Mouse (Mus musculus) olfactory bulb, adult 2 months (tissue): Measurements from ENCODE around the gene Hdac5. TPM values are rescaled to one million over a fixed set of nuclear protein-coding genes. Genes with fewer than 3 reads are reported as not detected.

Experiments used
- H3K27ac ChIP-seq: fragments of 200-500 bp; 2 replicates; pipeline ENCODE4 v1.5.1; 2012; ENCODE audit warnings: low read depth, low read length; ENCODE audit not compliant: insufficient read depth
- H3K4me1 ChIP-seq: fragments of 200-500 bp; 2 replicates; pipeline ENCODE4 v1.6.1; 2012; ENCODE audit warnings: low read length; ENCODE audit not compliant: control insufficient read depth, insufficient read depth
- H3K4me3 ChIP-seq: fragments of 200-500 bp; 2 replicates; pipeline ENCODE4 v1.5.1; 2012; ENCODE audit warnings: mild to moderate bottlenecking, low read depth, low read length, moderate library complexity; ENCODE audit not compliant: insufficient read depth
- CTCF ChIP-seq: fragments of 200-500 bp; IDR thresholded peaks from 2 replicates; pipeline ENCODE4 v1.5.1; 2012; ENCODE audit warnings: low read depth, mild to moderate bottlenecking, low read length, moderate library complexity; ENCODE audit not compliant: insufficient read depth
- POLR2A ChIP-seq: fragments of 200-500 bp; IDR thresholded peaks from 2 replicates; pipeline ENCODE4 v1.6.1; 2012; ENCODE audit warnings: mild to moderate bottlenecking, low read depth, low read length, moderate library complexity; ENCODE audit not compliant: insufficient read depth
- WGBS: fragments of 180-500 bp; shearing (Covaris S2); methylation state at CpG from one replicate; pipeline ENCODE4 v1.1.7; 2018; 5-methylcytosine and 5-hydroxymethylcytosine counted together
- polyA plus RNA-seq: library from polyadenylated mRNA; stranded (reverse); fragments of >200 nt; gene quantifications from 2 replicates; pipeline ENCODE4 v1.2.4, GENCODE M21; 2012; ENCODE audit warnings: low replicate concordance; ENCODE audit not compliant: missing spikeins, insufficient read depth, insufficient read length

The Hdac5 gene
- 223 TPM in 1 of 2 replicates, not detected in the other for polyA plus RNA-seq

DNA sequence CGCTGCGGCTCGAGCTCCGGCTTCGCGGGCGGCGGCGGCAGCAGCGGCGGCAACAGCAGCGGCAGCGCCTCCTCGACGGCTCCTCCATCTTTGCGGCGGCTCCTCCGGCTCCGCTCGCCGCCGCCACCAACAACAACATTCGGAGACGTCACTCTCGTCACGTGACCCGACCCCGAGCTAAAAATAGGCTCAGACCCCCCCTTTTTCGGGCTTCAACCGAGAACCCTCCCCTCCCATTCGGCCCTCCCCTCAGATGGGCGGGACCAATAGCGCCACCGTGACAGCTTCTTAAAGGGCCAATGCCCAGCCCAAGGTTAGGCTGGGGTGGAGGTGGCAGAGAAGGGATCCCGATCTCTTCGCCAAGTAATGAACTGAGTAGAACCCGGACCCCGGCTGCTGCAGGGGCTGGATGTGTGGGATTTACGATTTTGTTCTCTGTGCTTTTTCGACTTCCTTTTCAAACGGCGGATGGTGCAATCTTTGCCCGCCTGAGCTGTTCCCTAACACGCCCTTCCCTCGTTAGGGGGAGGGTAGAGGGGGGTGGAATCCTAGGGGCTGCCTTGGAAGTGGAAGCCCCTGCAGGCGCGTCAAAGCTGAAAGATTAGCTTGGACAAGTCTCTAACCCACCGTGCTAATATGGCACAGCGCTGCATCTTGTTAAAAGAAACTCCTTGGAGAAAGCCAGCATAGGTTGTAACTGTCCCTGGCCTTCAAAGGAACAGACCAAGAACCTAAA is at the start of gene Hdac5:
Gene Hdac5 (minus strand): TSS at position 161 of the 736 bp plus-strand sequence.
- WGBS: under 1% methylated on average over 47 of the region's 49 CpGs

DNA sequence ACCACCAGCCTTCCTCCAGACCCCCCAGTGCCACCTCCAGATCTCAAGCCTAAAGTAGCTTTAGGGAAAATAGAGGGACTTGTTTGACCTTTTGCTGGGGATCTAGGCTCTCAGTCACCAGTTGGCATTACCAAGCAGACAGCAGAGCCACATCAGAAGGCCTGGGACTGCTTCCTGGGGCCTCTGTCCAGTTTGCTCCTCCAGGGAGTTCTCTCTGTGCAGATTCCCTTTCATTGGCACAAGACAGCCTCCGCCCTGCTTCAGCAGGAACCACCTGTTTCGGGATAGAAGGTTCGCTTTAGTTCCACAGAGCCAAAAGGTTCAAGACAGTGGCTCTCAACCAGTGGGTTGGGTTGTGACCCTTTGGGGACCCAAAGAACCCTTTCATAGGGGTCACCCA is 49.6 kb upstream of the Hdac5 start:
- H3K27ac ChIP-seq: no peak overlapping the region
- WGBS: 93% methylated on average over 3 of the region's 3 CpGs
- peaks cover 7% of the 10 kb centered on the region for H3K4me1 ChIP-seq
- TF ChIP-seq POLR2A (no peak), CTCF (no peak)
- H3K4me3 ChIP-seq: no peak overlapping the region

More for the DNA sequence above, at the start of gene Hdac5:
- peak within 1 kb of the TSS; percentile 93 for H3K27ac ChIP-seq
- H3K4me1 ChIP-seq: peaks cover 24% of the 10 kb centered on the region
- TF ChIP-seq CTCF (no peak), POLR2A (peak; percentile 80)
- peak within 1 kb of the TSS; percentile 86 for H3K4me3 ChIP-seq

GRCm38 (mm10) chr11:102277754-102278153 is 47.8 kb upstream of the Hdac5 start:
- H3K27ac ChIP-seq: no peak overlapping the region
- TF ChIP-seq POLR2A (no peak), CTCF (no peak)
- H3K4me3 ChIP-seq: no peak overlapping the region
- WGBS: 56% methylated on average over 10 of the region's 12 CpGs
- H3K4me1 ChIP-seq: peaks cover 7% of the 10 kb centered on the region

DNA sequence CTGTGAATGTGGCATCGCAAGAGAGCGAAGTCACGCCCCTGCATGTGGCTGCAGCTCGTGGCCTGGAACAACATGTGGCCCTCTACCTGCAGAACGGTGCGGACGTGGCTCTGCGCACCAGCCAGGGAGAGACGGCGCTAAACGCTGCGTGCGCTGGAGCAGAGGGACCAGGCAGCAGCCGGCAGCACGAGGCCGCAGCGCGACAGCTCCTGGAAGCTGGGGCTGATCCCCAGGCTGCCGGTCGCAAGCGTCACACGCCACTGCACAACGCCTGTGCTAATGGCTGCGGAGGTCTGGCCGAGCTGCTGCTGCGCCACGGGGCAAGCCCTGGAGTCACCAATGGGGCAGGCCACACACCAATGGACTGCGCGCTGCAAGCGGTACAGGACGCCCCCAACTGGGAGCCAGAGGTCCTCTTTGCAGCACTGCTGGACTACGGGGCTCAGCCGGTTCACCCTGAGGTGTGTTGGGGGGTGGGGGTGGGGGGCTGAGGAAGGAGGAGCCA is 46.5 kb upstream of the Hdac5 start:
- Histone ChIP-seq H3K4me3 (peak overlapping the region; percentile 31), H3K4me1 (peaks cover 7% of the 10 kb centered on the region), H3K27ac (no peak overlapping the region)
- TF ChIP-seq POLR2A (no peak), CTCF (no peak)
- 2% methylated on average over 33 of the region's 33 CpGs for WGBS

DNA sequence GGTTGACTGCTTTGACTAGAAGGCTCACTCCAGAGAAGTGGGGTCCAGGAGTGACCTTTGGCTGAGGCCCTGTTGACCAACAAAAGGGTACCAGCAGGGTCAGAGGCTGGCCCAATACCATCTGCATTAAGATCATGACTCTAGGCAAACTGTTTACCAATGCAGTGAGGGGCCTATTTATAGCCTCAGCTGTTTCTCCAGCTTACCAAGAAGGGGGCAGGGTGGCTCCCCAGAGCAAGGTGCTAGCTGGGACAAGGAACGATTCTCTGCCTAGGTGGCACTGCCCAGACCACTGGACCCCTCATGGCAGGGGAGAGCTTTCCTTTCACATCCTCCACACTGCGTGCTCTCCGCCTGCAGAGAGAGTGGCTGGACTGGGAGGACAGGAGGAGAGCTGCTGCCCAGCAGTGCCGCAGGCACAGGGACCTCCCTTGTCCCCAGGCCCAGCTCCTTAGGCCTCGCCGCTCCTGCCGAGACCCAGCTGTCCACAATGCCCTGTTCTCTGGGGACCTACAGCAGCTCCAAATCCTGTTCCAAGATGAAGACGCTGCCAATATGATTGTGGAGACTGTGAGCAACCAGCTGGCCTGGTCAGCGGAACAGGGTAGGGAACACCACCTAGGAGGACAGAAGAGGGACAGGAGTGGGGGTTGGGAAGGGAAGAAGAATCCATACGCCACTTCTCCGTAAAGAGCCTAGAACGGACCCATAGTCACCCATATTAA is 38.7 kb upstream of the Hdac5 start, which contains the start of gene Asb16:
Gene Asb16 (plus strand): TSS at position 224 of the 725 bp plus-strand sequence.
- Histone ChIP-seq H3K4me3 (no peak within 1 kb of the TSS), H3K4me1 (peaks cover 13% of the 10 kb centered on the region), H3K27ac (no peak within 1 kb of the TSS)
- TF ChIP-seq POLR2A (no peak), CTCF (no peak)
- 84% methylated on average over 12 of the region's 12 CpGs for WGBS

GRCm38 (mm10) chr11:102267480-102267879 is 37.5 kb upstream of the Hdac5 start:
- Histone ChIP-seq H3K4me1 (peaks cover 13% of the 10 kb centered on the region), H3K4me3 (no peak overlapping the region), H3K27ac (no peak overlapping the region)
- WGBS: 5% methylated on average over 11 of the region's 11 CpGs
- TF ChIP-seq CTCF (peak; percentile 84), POLR2A (no peak)

- Histone ChIP-seq H3K4me1 (peaks cover 13% of the 10 kb centered on the region), H3K27ac (no peak overlapping the region), H3K4me3 (no peak overlapping the region)
- WGBS: 80% methylated on average over 8 of the region's 8 CpGs
- TF ChIP-seq POLR2A (no peak), CTCF (no peak)
These were observed 36.8 kb upstream of the Hdac5 start for GRCm38 (mm10) chr11:102266631-102267355.

DNA sequence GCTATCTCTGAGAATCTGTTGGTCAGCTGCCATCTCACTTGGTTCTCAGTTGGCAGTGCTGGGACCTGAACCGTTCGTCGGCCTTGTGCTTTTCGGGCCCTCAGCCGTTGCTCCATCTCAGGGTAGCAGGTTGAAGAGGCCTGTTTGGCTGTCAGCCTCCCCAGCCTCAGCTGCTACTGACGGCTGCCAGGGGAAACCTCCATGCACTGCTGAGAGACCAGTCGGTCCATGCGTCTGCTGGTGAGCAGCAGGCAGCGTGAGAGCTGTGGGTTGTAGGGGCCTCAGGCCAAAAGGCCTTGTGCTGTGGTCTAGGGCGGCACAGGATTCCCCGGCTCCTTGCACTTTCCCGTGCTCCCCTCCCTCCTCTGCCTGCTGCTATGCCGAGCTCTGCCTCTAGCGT is 35.9 kb upstream of the Hdac5 start:
- TF ChIP-seq POLR2A (no peak), CTCF (no peak)
- 88% methylated on average over 14 of the region's 14 CpGs for WGBS
- no peak overlapping the region for H3K4me3 ChIP-seq

More for the DNA sequence above, 35.9 kb upstream of the Hdac5 start:
- no peak overlapping the region for H3K27ac ChIP-seq
- peaks cover 13% of the 10 kb centered on the region for H3K4me1 ChIP-seq
